Mouse (Mus musculus) forebrain, embryonic 11.5 days (tissue): ENCODE measurements around the gene Cfap126. TPM values are rescaled to one million over a fixed set of nuclear protein-coding genes. Genes with fewer than 3 reads are reported as not detected.
"Not testable (repeated sequence)": the region's sequence is repeated elsewhere in the genome, so short reads cannot be mapped to it uniquely, and the experiment has no call there.

Source experiments
- ATAC-seq: fragments of 200-750 bp; cut with Nextera tagmentation; replicated peaks from 2 replicates; pipeline ENCODE4 v1.8.0; 2017; ENCODE audit warnings: moderate TSS enrichment; ENCODE audit not compliant: low FRiP score
- DNase-seq: peaks from one replicate; pipeline ENCODE4 v3.0.0-alpha.2; 2017; ENCODE audit warnings: low spot score
- H3K27ac ChIP-seq: fragments of 300-500 bp; sonication (generic); 2 replicates; pipeline ENCODE4 v1.5.1; 2014; ENCODE audit warnings: low read depth, low read length
- H3K27me3 ChIP-seq: fragments of 300-500 bp; sonication (generic); 2 replicates; pipeline ENCODE4 v1.6.1; 2014; ENCODE audit warnings: mild to moderate bottlenecking, low read length, mixed read lengths; ENCODE audit not compliant: control insufficient read depth, insufficient read depth
- H3K36me3 ChIP-seq: fragments of 300-500 bp; sonication (generic); 2 replicates; pipeline ENCODE4 v1.6.1; 2014; ENCODE audit warnings: mild to moderate bottlenecking, low read length, moderate library complexity, mixed read lengths; ENCODE audit not compliant: control insufficient read depth, insufficient read depth
- H3K4me1 ChIP-seq: fragments of 300-500 bp; sonication (generic); replicated peaks from 2 replicates; pipeline ENCODE4 v1.6.1; 2014; ENCODE audit warnings: low read length, mixed read lengths; ENCODE audit not compliant: control insufficient read depth, insufficient read depth
- H3K4me2 ChIP-seq: fragments of 300-500 bp; sonication (generic); 2 replicates; pipeline ENCODE4 v1.6.1; 2014; ENCODE audit warnings: low read depth, mild to moderate bottlenecking, low read length, moderate library complexity, mixed read lengths; ENCODE audit not compliant: severe bottlenecking
- H3K4me3 ChIP-seq: fragments of 300-500 bp; sonication (generic); 2 replicates; pipeline ENCODE4 v1.5.1; 2014; ENCODE audit warnings: low read depth, low read length
- H3K9ac ChIP-seq: fragments of 300-500 bp; sonication (generic); 2 replicates; pipeline ENCODE4 v1.6.1; 2014; ENCODE audit warnings: low read length
- H3K9me3 ChIP-seq: fragments of 300-500 bp; sonication (generic); 2 replicates; pipeline ENCODE4 v1.6.1; 2016; ENCODE audit warnings: low read length, mixed read lengths; ENCODE audit not compliant: control insufficient read depth
- whole genome bisulfite sequencing: fragments of 180-500 bp; shearing (Covaris S2); extraction: QIAGEN DNeasy Blood & Tissue Kit; methylation state at CpG from one replicate; pipeline ENCODE4 v1.1.7; 2014; 5-methylcytosine and 5-hydroxymethylcytosine counted together
- polyA plus RNA-seq: library from polyadenylated mRNA; unstranded; fragments of >200 nt; fragmentation: Nextera tagmentation; extraction: Ambion mirVana; gene quantifications from 2 replicates; pipeline ENCODE4 v1.2.1, GENCODE M21; 2014

Cfap126 gene
- polyA plus RNA-seq, 1 experiment from 2014 or later, result 2.9 TPM

- H3K27me3 ChIP-seq, result peaks cover 23% of the 10 kb centered on the region
- H3K4me1 ChIP-seq, H3K4me3 ChIP-seq, H3K36me3 ChIP-seq, DNase-seq, H3K4me2 ChIP-seq, H3K9ac ChIP-seq, H3K27ac ChIP-seq, H3K9me3 ChIP-seq: not testable (repeated sequence)
- WGBS, result no CpG with 5 or more reads among the region's 45 CpGs
- ATAC-seq, result peak; percentile 45
Measured at GRCm38 (mm10) chr1:171072217-171072616, 41.5 kb upstream of the Cfap126 start.

- DNase-seq (peak; percentile 75), ATAC-seq (peak; percentile 40)
- WGBS, result 15% methylated on average over 4 of the region's 10 CpGs
- H3K4me3 ChIP-seq, H3K4me2 ChIP-seq, H3K9me3 ChIP-seq, H3K4me1 ChIP-seq, H3K36me3 ChIP-seq, H3K27ac ChIP-seq, H3K9ac ChIP-seq: not testable (repeated sequence)
- peaks cover 28% of the 10 kb centered on the region for H3K27me3 ChIP-seq
Measured at GRCm38 (mm10) chr1:171074283-171074682, 39.4 kb upstream of the Cfap126 start.

DNA sequence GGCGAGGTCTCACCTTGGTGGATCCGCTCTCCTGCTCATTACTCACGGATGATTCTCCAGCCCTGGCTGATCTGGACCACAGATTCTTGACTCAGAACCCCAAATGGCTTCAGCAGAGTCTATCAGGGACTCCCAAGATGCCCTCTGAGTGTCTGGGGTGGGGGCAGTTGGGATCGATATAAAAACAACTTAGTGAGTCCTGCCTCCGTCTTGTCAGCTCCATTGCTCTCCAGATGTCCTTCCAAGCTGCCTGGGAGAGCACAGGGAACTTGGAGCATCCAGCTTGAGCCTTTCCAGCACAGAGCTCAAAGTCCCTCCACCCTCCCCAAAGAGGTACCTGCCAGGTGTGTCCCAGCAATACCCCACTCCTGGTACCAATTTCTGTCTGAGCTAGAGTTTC is 37.5 kb upstream of the Cfap126 start:
- H3K4me2 ChIP-seq, H3K4me3 ChIP-seq, H3K36me3 ChIP-seq, H3K9me3 ChIP-seq, H3K27ac ChIP-seq, ATAC-seq, H3K4me1 ChIP-seq, H3K9ac ChIP-seq, DNase-seq: not testable (repeated sequence)
- WGBS, result 58% methylated on average over 3 of the region's 5 CpGs
- H3K27me3 ChIP-seq, result peaks cover 18% of the 10 kb centered on the region

DNA sequence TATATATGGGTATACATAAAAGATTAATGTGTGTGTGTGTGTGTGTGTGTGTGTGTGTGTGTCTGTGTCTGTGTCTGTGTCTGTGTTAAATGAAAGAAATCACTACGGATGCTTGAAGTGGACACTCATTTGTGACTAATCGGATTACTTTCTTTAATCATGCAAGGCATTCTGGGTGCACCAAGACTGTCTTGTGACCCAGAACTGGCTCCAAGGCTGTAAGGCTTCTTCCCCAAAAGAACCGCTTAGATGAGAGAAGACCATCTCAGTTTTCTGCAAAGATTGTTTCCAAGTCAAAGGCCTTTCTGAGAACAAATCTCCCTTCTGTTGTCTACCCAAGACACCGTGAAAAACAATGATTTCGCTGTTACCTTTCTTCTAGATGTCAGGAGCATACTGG is 36.5 kb upstream of the Cfap126 start:
- H3K9me3 ChIP-seq, H3K9ac ChIP-seq, H3K27ac ChIP-seq, H3K36me3 ChIP-seq, H3K4me2 ChIP-seq, ATAC-seq, DNase-seq, H3K4me1 ChIP-seq, H3K4me3 ChIP-seq: not testable (repeated sequence)
- H3K27me3 ChIP-seq, result peaks cover 21% of the 10 kb centered on the region
- WGBS, result 42% methylated on average over 5 of the region's 5 CpGs

GRCm38 (mm10) chr1:171077955-171078354 is 35.8 kb upstream of the Cfap126 start:
- Histone ChIP-seq H3K4me3 (peak overlapping the region; percentile 15; the same call in 1 of the 2 replicates), H3K4me2 (0 out of 2 replicates have a peak overlapping the region, but pooled peaks have one; percentile 24), H3K27me3 (peaks cover 21% of the 10 kb centered on the region)
- not testable (repeated sequence) for H3K9me3 ChIP-seq, H3K9ac ChIP-seq, DNase-seq, H3K4me1 ChIP-seq, H3K36me3 ChIP-seq, H3K27ac ChIP-seq
- ATAC-seq, result peak; percentile 11; the same call in 1 of the 2 replicates
- WGBS, result 2% methylated on average over 15 of the region's 27 CpGs

- not testable (repeated sequence) for DNase-seq, ATAC-seq, H3K4me1 ChIP-seq, H3K27ac ChIP-seq, H3K36me3 ChIP-seq, H3K9me3 ChIP-seq, H3K4me3 ChIP-seq, H3K9ac ChIP-seq
- Histone ChIP-seq H3K27me3 (peaks cover 21% of the 10 kb centered on the region), H3K4me2 (0 out of 2 replicates have a peak overlapping the region, but pooled peaks have one; percentile 29)
- WGBS, result 28% methylated on average over 12 of the region's 12 CpGs
Measured at GRCm38 (mm10) chr1:171078419-171078818, 35.3 kb upstream of the Cfap126 start.

DNA sequence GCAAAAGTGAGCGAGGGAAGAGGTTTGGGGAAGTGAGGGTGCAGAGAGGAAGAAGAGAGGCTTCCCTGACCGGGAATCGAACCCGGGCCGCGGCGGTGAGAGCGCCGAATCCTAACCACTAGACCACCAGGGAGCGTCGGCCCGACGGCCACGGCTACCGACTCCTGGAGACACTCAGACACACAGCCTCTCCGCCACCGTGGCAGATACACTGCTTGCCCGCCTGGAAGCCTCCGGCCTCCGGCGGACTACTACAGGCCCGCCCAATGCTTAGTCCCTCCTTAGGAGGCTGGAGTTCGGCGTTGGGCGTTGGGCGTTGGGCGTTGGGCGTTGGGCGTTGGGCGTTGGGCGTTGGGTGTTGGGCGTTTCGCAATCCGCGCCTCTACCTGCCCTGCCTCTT is 34.4 kb upstream of the Cfap126 start:
- not testable (repeated sequence) for H3K4me2 ChIP-seq, H3K9ac ChIP-seq, H3K27ac ChIP-seq, DNase-seq, H3K9me3 ChIP-seq, H3K4me1 ChIP-seq, H3K36me3 ChIP-seq, H3K4me3 ChIP-seq
- peaks cover 16% of the 10 kb centered on the region for H3K27me3 ChIP-seq
- ATAC-seq, result peak; percentile 65
- 0% methylated on average over 1 of the region's 35 CpGs for WGBS

DNA sequence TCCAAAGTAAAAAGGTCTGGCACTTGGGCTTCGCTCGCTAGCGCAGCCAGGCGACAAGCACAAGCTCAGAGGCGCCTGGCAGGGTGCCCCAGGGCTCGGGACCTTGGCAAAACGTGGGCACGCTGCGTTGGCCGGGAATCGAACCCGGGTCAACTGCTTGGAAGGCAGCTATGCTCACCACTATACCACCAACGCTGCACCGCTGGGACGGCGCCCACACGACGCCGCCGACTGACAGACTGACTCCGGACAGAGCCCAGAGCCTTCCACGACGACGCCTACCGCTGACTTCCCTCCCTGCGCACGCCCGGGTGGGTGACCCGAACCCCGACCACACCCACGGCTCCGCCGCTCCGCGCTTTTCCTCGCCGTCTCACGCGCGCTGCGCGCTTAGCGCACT is 33.9 kb upstream of the Cfap126 start:
- not testable (repeated sequence) for H3K4me2 ChIP-seq, H3K9ac ChIP-seq, H3K27ac ChIP-seq, H3K4me1 ChIP-seq, H3K9me3 ChIP-seq, DNase-seq, H3K36me3 ChIP-seq, H3K4me3 ChIP-seq
- no CpG with 5 or more reads among the region's 43 CpGs for WGBS
- H3K27me3 ChIP-seq, result peaks cover 15% of the 10 kb centered on the region
- peak; percentile 49 for ATAC-seq

DNA sequence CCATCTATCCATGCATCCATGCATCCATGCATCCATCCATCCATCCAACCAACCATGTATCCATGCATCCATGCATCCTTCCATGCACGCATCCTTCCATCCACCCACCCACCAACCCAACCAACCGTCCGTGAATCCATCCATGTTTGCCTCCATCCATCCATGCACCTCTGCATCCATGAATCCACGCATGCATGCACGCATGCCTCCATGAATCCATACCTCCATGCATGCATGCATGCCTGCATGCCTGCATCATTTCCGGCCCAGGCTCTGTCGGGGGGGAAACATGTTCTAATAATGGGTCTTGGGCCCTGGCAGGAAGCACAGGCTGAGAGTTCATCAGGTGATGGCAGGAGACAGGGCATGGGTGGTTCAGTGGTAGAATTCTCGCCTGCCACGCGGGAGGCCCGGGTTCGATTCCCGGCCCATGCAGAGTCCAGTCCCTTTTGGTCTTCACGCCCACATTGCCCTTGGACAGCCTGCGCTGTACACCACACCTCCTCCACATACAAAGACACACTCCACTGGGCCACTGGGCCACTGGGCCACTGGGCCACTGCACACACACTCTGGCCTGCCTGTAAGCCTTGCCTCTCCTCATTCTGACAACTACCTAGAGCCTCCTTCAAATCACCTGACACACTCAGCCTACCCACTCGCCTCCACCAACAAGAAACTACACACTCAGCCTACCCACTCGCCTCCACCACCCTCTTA is 32.0 kb upstream of the Cfap126 start:
- H3K9me3 ChIP-seq, H3K27ac ChIP-seq, H3K36me3 ChIP-seq, H3K4me1 ChIP-seq, H3K4me3 ChIP-seq, DNase-seq, H3K9ac ChIP-seq, H3K4me2 ChIP-seq: not testable (repeated sequence)
- peaks cover 21% of the 10 kb centered on the region for H3K27me3 ChIP-seq
- peak; percentile 19 for ATAC-seq
- WGBS, result 49% methylated on average over 9 of the region's 17 CpGs
